Mouse (Mus musculus) megakaryocyte, adult 5-6 weeks (primary cell): ENCODE measurements around the gene Sema4c. TPM values are rescaled to one million over a fixed set of nuclear protein-coding genes. Genes with fewer than 3 reads are reported as not detected.

Experiments
- ATAC-seq: 2 replicates; pipeline ENCODE4 v1.8.0; 2016; ENCODE audit warnings: mild to moderate bottlenecking, inconsistent platforms; ENCODE audit not compliant: poor library complexity, severe bottlenecking
- total RNA-seq, 2 experiments: library from RNA; stranded (forward) in 1 of 2; stranded (reverse) in 1 of 2; fragments of 153-499, 151-499 nt in 1 of 2; fragments of 221-1000, 200-1000 nt in 1 of 2; gene quantifications; 2 replicates each; pipeline versions ENCODE4 v1.2.3 to v1.2.4; 2015 to 2017

The Sema4c gene
- total RNA-seq, 2 experiments from 2014 or later = 2.1 to 3.6 TPM

DNA sequence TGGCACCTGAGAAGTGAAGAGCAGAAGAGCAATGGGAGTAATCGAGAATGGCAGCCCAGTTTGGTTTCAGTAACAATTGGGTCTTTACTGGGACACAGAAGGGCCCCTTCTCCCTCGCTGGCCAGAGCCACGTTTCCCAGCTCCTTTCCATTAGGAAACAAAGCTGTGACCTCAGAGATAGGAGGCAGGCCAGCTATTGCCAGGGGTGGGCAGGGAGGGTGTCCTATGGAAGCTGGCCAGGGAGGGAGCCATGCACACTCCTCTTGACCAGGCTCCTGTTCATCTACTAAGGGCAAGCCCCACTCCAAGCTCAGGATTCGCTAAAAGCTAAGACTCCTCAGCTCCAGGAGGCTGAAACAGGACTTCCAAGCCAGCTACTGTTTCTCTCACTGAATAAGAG is 1.1 kb upstream of the Sema4c start:
- no peak for ATAC-seq

DNA sequence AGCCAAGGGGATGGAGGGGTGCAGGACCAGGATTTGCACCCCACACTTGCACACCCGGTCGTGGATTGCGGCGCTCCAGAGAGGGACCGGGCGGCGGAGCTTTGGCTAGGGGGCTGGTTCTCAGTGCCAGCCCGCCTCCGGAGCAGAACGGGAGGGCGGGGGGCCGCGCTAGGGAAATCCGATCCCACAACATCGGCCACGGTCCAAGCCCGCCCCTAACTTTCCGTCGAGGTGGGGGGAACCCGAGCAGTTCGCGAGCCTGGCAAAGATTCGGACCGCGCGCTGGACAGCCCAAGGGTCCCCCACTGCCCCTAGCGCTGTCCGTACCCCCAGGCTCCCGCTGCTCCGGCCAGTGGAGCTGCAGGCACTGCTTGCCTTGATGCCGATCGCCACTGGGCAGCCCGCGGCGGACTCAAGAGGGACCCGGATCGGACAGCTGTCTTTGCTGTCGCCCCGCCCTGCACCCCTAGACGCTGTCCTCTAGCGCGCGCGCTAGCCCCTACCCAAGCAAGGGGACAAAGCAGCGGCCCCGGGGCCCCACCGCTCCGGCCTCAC is 615 bp downstream of the Sema4c start:
- ATAC-seq = peak; percentile 10

GRCm38 (mm10) chr1:36556553-36557456 is 1.3 kb downstream of the Sema4c start:
- ATAC-seq = peak; percentile 60

DNA sequence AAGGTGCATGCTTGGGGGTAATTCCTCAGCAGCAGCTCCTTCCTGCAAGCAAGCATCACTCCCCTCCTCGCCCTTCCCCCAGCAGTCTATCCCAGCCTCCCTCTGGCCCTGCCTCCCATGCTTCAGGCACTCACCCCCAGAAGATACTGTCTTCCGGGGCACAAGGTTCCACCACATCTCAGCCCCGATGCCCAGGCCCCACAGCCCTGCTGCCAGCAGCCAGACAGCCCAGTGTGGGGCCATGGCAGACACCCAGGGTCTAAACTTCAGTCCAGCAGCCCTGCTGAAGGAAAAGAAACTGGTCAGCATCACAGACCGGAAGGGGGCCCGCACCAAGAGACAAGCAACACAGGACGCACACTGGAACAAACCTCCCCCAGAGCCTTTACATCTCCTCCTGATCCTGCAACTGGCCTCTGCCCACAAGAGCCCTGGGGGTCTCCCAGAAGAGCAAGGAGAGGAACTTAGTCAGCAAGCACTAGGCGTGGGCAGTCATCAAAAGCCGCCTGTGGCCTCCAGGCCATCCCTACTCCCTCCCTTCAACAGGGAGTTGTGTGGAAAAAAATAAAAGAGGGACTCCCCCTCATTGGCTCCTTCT is 2.3 kb downstream of the Sema4c start:
- ATAC-seq = no peak

DNA sequence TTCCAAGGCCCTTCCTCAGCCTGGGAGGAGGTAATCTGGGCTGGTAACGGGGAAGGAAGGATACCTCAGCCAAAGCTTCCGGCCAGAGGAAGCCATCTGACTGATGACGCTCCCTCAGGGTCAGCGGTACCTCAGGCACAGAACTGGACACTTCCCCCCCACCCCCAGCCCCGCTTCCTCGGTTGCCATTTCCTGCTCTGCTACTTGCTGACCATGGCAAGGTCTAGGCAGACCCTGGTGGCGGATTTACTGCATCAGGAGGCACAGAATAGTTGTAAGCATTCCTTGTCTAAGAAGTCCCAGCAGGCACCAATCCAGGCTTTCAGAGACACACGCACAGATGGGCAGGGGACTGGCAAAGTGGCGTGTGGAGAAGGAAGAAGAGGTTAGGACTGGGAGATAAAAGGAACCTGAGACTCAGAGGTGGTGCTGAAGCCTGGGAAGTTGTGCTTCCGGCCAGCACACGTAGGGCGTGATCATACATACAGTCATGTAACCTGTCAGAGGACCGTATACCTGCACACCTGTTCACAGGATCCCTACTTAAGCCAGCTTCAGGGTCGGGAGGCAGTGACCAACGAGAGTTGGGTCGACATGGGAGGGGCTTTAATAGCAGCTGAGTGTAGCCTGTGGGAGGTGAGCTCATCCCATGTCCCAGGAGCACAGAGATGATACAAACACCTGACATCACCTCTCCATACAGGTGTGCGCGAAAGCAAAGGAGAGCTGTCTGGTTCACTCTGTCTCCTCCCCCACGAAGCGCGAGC is 3.3 kb downstream of the Sema4c start:
- ATAC-seq = no peak

DNA sequence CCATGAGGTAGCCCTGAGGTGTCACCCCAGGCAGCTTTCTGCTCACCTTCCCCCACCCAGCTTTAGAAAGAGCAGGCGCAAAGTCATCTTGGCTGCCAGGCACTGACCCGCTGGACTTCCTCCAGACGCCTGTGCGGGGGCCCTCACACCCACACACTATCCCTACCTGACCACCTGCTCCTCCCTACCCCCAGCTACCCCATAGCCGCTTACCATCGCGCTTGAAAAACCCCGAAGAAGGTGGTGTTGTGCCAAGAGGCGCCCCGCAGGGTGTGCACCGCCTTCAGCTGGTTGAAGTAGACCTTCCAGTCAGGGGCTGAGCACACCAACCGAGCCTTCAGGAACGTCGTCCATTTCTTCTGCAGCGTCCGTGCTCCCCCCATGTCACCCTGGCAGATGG is 5.6 kb downstream of the Sema4c start:
- no peak for ATAC-seq

DNA sequence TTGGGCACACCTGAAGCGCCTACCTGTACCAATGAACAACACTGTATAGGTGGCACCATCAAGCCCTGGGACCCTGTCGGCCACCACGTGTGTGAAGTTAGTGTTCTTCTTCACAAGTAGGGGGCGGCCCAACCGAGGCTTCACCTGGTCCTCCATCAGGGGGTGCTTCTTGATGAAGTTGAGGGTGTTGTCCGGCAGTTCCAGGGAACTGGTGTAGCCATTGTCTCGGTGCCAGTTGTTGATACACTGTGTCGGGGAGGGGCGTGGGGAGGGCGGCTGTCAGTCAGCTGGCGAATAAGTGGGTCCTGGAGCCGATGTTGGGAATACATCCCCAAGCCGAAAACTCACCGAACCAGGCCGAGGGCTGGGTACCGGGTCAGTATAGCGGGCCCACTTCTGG is 6.2 kb downstream of the Sema4c start:
- ATAC-seq = no peak

DNA sequence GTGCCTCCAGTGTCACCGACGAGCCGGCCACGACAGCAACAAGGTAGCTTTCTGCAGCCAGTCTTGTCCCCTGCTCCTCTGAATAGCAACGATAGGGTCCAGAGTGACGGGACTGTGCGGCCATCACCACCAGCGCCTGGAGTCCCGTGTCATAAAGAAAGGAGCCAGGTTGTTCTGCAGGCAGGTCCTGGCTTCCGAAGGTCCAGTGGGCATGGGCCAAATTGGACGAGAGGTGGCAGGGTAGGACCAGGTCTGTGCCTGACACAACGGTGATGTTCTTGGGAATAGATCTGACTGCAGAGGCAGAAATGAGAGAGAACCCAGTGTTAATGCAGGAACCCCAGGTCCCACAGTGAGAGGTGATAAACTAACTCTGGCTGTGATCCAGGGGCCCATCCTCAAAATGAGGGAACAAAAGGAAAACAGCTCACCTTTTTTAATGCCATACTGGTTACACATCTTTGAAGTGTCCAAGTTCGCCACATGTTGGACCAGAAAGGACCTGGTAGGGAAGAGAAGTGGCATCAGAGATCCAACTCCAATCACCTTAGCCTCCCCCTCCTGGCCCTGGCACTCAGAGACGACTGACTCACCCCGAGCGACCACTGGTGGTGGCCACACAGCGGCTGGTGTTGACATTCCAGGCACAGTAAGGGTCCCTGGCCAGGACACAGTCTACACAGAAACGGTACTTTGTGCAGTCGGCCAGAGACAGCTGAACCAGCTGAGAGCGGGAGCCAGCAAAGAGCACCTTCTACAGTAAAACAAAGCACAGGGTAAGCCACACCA is 7.9 kb downstream of the Sema4c start:
- no peak for ATAC-seq

- no peak for ATAC-seq
Observed at GRCm38 (mm10) chr1:36549491-36549890, 8.7 kb downstream of the Sema4c start.

DNA sequence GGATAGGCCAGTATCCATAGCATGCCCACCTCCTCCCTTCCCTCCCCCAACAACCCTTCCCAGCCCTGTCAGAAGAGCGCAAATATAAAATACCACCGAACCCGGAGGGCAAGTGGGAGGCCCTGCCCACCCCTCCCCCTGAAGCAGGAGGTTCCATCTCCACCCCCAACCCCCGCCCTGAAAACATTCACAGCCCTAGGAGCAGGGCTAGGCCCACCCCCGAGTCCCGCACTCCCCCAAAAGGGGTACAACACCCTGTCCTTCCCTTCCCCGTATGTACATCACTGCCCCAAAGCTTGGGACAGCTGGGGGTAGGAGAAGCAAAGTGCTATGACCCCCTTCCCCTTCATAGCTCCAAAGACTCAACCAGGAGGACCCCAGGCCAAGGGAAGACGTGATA is 9.4 kb downstream of the Sema4c start:
- no peak for ATAC-seq

- no peak for ATAC-seq
Observed at GRCm38 (mm10) chr1:36547981-36548598, 10.1 kb downstream of the Sema4c start.

- ATAC-seq = peak; percentile 99
Observed at GRCm38 (mm10) chr1:36546888-36547471, 11.2 kb downstream of the Sema4c start, which contains the start of gene Ankrd39. Gene Ankrd39, minus strand, starts transcription at chr1:36547445.

GRCm38 (mm10) chr1:36545845-36546600 is 12.1 kb downstream of the Sema4c start:
- ATAC-seq = no peak

- no peak for ATAC-seq
Observed at GRCm38 (mm10) chr1:36545382-36545781, 12.8 kb downstream of the Sema4c start.

DNA sequence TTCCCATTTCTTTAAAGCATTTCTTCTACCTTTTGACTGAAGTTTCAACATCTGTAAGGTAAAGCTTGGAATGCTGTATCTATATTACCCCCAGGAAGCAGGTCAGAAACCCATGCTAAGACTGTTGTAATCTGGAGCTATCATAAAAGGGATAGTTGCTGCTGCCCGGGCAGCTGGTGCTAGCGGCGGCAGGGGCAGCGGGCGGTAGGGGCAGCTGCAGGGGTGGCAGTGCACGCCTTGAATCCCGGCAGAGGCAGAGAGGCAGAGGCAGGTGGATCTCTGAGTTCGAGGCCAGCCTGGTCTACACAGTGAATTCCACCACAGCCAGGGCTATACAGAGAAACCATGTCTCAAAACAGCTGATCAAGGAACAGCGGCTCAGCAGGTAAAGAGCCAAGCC is 15.2 kb downstream of the Sema4c start:
- ATAC-seq = no peak

GRCm38 (mm10) chr1:36541844-36542243 is 16.3 kb downstream of the Sema4c start:
- no peak for ATAC-seq

GRCm38 (mm10) chr1:36540807-36541206 is 17.3 kb downstream of the Sema4c start:
- no peak for ATAC-seq

GRCm38 (mm10) chr1:36540132-36540531 is 18.0 kb downstream of the Sema4c start:
- ATAC-seq = no peak

DNA sequence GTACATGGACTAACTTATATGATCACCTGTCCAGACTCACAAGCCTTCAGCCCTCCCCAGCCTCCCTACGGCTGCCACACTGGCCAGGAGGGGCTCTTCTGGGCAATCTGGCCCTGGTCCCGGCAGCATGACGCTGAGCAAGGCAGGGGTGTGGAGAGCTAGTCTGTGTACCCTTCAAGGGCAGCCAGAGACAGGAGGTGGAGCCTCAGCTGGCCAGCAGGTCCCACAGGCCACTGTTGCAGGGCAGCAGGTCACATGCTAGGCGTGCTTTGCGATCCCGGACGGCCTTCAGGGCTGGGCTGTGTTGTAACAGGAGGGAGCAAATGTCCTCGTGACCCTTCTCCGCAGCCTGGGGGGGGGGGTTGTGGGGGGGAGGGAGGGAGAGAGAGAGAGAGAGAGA is 19.0 kb downstream of the Sema4c start, which contains the start of gene Gm42417:
Gene Gm42417, minus strand, starts transcription at position 244 of the 400 bp plus-strand sequence.
- ATAC-seq = no peak
